Mouse (Mus musculus): Measurements from ENCODE around the gene Lmo2. TPM values are rescaled to one million over a fixed set of nuclear protein-coding genes. Genes with fewer than 3 reads are reported as not detected.

Gene Lmo2
- polyA plus RNA-seq, 1 experiment from 2014 or later, result 148 TPM

GRCm38 (mm10) chr2:103930306-103931019, 27.3 kb upstream of the Lmo2 start:
- Histone ChIP-seq H3K9ac (no peak overlapping the region), H3K4me2 (no peak overlapping the region), H3K4me1 (replicated peaks) (peaks cover 60% of the 10 kb centered on the region), H3K27me3 (no peaks in the 10 kb centered on the region), H3K36me3 (replicated peaks) (no peaks in the 10 kb centered on the region), H3K4me3 (replicated peaks) (no peak overlapping the region), H3K27ac (replicated peaks) (no peak overlapping the region), H3K9me3 (replicated peaks) (no peaks in the 10 kb centered on the region)
- ATAC-seq (ENCODE audit: insufficient read depth), result no peak
- WGBS (ENCODE audit: insufficient replicate concordance), result 40% methylated on average over 13 of the region's 13 CpGs

GRCm38 (mm10) chr2:103931511-103931911, 26.3 kb upstream of the Lmo2 start:
- Histone ChIP-seq H3K9me3 (replicated peaks) (no peaks in the 10 kb centered on the region), H3K9ac (peak overlapping the region; percentile 30), H3K4me2 (peak overlapping the region; percentile 59), H3K27me3 (no peaks in the 10 kb centered on the region), H3K36me3 (replicated peaks) (no peaks in the 10 kb centered on the region), H3K4me1 (replicated peaks) (peaks cover 66% of the 10 kb centered on the region), H3K27ac (replicated peaks) (peak overlapping the region; percentile 73), H3K4me3 (replicated peaks) (peak overlapping the region; percentile 18; the same call in 1 of the 2 replicates)
- 36% methylated on average over 7 of the region's 7 CpGs for WGBS (ENCODE audit: insufficient replicate concordance)
- peak; percentile 57 for ATAC-seq (ENCODE audit: insufficient read depth)

- Histone ChIP-seq H3K4me2 (peak overlapping the region; percentile 59), H3K27ac (replicated peaks) (peak overlapping the region; percentile 73), H3K36me3 (replicated peaks) (no peaks in the 10 kb centered on the region), H3K9ac (peak overlapping the region; percentile 30), H3K27me3 (no peaks in the 10 kb centered on the region), H3K4me1 (replicated peaks) (peaks cover 64% of the 10 kb centered on the region), H3K9me3 (replicated peaks) (no peaks in the 10 kb centered on the region), H3K4me3 (replicated peaks) (no peak overlapping the region)
- ATAC-seq (ENCODE audit: insufficient read depth), result peak; percentile 80
- 19% methylated on average over 2 of the region's 2 CpGs for WGBS (ENCODE audit: insufficient replicate concordance)
Observed at GRCm38 (mm10) chr2:103932025-103932424, 25.8 kb upstream of the Lmo2 start.

- peaks cover 59% of the 10 kb centered on the region for H3K4me1 ChIP-seq (replicated peaks)
Observed at GRCm38 (mm10) chr2:103932480-103932879, 25.3 kb upstream of the Lmo2 start.

GRCm38 (mm10) chr2:103934270-103934669, 23.5 kb upstream of the Lmo2 start:
- H3K27ac ChIP-seq (replicated peaks), result peak overlapping the region; percentile 4; the same call in 1 of the 2 replicates
- no peak overlapping the region for H3K9ac ChIP-seq
- peaks cover 54% of the 10 kb centered on the region for H3K4me1 ChIP-seq (replicated peaks)
- no peak overlapping the region for H3K4me2 ChIP-seq
- no peak for ATAC-seq (ENCODE audit: insufficient read depth)
- H3K4me3 ChIP-seq (replicated peaks), result no peak overlapping the region
- H3K27me3 ChIP-seq, result no peaks in the 10 kb centered on the region
- H3K36me3 ChIP-seq (replicated peaks), result no peaks in the 10 kb centered on the region
- WGBS (ENCODE audit: insufficient replicate concordance), result 53% methylated on average over 7 of the region's 7 CpGs
- no peaks in the 10 kb centered on the region for H3K9me3 ChIP-seq (replicated peaks)

More at GRCm38 (mm10) chr2:103932480-103932879, 25.3 kb upstream of the Lmo2 start:
- Histone ChIP-seq H3K27me3 (no peaks in the 10 kb centered on the region), H3K4me2 (peak overlapping the region; percentile 36), H3K9me3 (replicated peaks) (no peaks in the 10 kb centered on the region), H3K4me3 (replicated peaks) (no peak overlapping the region), H3K27ac (replicated peaks) (peak overlapping the region; percentile 46; the same call in 1 of the 2 replicates), H3K9ac (no peak overlapping the region), H3K36me3 (replicated peaks) (no peaks in the 10 kb centered on the region)
- peak; percentile 61 for ATAC-seq (ENCODE audit: insufficient read depth)
- 39% methylated on average over 9 of the region's 9 CpGs for WGBS (ENCODE audit: insufficient replicate concordance)

GRCm38 (mm10) chr2:103934670-103935069, 23.1 kb upstream of the Lmo2 start:
- H3K9ac ChIP-seq, result no peak overlapping the region
- no peaks in the 10 kb centered on the region for H3K9me3 ChIP-seq (replicated peaks)
- H3K4me2 ChIP-seq, result no peak overlapping the region
- no peaks in the 10 kb centered on the region for H3K36me3 ChIP-seq (replicated peaks)
- H3K27me3 ChIP-seq, result no peaks in the 10 kb centered on the region
- peaks cover 54% of the 10 kb centered on the region for H3K4me1 ChIP-seq (replicated peaks)
- no peak overlapping the region for H3K4me3 ChIP-seq (replicated peaks)
- 0 out of 2 replicates have a peak overlapping the region, but pooled peaks have one; percentile 16 for H3K27ac ChIP-seq (replicated peaks)
- WGBS (ENCODE audit: insufficient replicate concordance), result 42% methylated on average over 3 of the region's 3 CpGs
- ATAC-seq (ENCODE audit: insufficient read depth), result no peak

- ATAC-seq (ENCODE audit: insufficient read depth), result no peak
- Histone ChIP-seq H3K9ac (no peak overlapping the region), H3K9me3 (replicated peaks) (no peaks in the 10 kb centered on the region), H3K36me3 (replicated peaks) (no peaks in the 10 kb centered on the region), H3K4me2 (no peak overlapping the region), H3K27ac (replicated peaks) (peak overlapping the region; percentile 33), H3K4me1 (replicated peaks) (peaks cover 44% of the 10 kb centered on the region), H3K4me3 (replicated peaks) (no peak overlapping the region), H3K27me3 (no peaks in the 10 kb centered on the region)
- 70% methylated on average over 10 of the region's 10 CpGs for WGBS (ENCODE audit: insufficient replicate concordance)
Observed at GRCm38 (mm10) chr2:103935691-103936435, 21.9 kb upstream of the Lmo2 start.

GRCm38 (mm10) chr2:103936666-103937065, 21.1 kb upstream of the Lmo2 start:
- H3K27me3 ChIP-seq, result no peaks in the 10 kb centered on the region
- no peak overlapping the region for H3K4me3 ChIP-seq (replicated peaks)
- H3K36me3 ChIP-seq (replicated peaks), result no peaks in the 10 kb centered on the region
- 81% methylated on average over 2 of the region's 2 CpGs for whole genome bisulfite sequencing (ENCODE audit: insufficient replicate concordance)
- peaks cover 36% of the 10 kb centered on the region for H3K4me1 ChIP-seq (replicated peaks)
- H3K4me2 ChIP-seq, result no peak overlapping the region
- no peaks in the 10 kb centered on the region for H3K9me3 ChIP-seq (replicated peaks)
- ATAC-seq (ENCODE audit: insufficient read depth), result no peak
- no peak overlapping the region for H3K27ac ChIP-seq (replicated peaks)
- H3K9ac ChIP-seq, result no peak overlapping the region

GRCm38 (mm10) chr2:103937670-103938069, 20.1 kb upstream of the Lmo2 start:
- H3K27ac ChIP-seq (replicated peaks), result no peak overlapping the region
- no peak for ATAC-seq (ENCODE audit: insufficient read depth)
- H3K9me3 ChIP-seq (replicated peaks), result no peaks in the 10 kb centered on the region
- no peak overlapping the region for H3K4me3 ChIP-seq (replicated peaks)
- H3K36me3 ChIP-seq (replicated peaks), result no peaks in the 10 kb centered on the region
- H3K4me2 ChIP-seq, result no peak overlapping the region
- H3K27me3 ChIP-seq, result no peaks in the 10 kb centered on the region
- peaks cover 26% of the 10 kb centered on the region for H3K4me1 ChIP-seq (replicated peaks)
- no peak overlapping the region for H3K9ac ChIP-seq
- 80% methylated on average over 2 of the region's 2 CpGs for WGBS (ENCODE audit: insufficient replicate concordance)

- 62% methylated on average over 1 of the region's 1 CpGs for WGBS (ENCODE audit: insufficient replicate concordance)
- no peak overlapping the region for H3K9ac ChIP-seq
- no peak for ATAC-seq (ENCODE audit: insufficient read depth)
- no peaks in the 10 kb centered on the region for H3K9me3 ChIP-seq (replicated peaks)
- peaks cover 21% of the 10 kb centered on the region for H3K4me1 ChIP-seq (replicated peaks)
- no peaks in the 10 kb centered on the region for H3K36me3 ChIP-seq (replicated peaks)
- 0 out of 2 replicates have a peak overlapping the region, but pooled peaks have one; percentile 19 for H3K27ac ChIP-seq (replicated peaks)
- H3K4me2 ChIP-seq, result no peak overlapping the region
- no peak overlapping the region for H3K4me3 ChIP-seq (replicated peaks)
- no peaks in the 10 kb centered on the region for H3K27me3 ChIP-seq
Observed at GRCm38 (mm10) chr2:103938573-103938972, 19.2 kb upstream of the Lmo2 start.

- Histone ChIP-seq H3K27ac (replicated peaks) (0 out of 2 replicates have a peak overlapping the region, but pooled peaks have one; percentile 19), H3K27me3 (no peaks in the 10 kb centered on the region), H3K4me3 (replicated peaks) (no peak overlapping the region), H3K4me2 (no peak overlapping the region), H3K36me3 (replicated peaks) (no peaks in the 10 kb centered on the region), H3K4me1 (replicated peaks) (peaks cover 19% of the 10 kb centered on the region), H3K9me3 (replicated peaks) (no peaks in the 10 kb centered on the region), H3K9ac (no peak overlapping the region)
- ATAC-seq (ENCODE audit: insufficient read depth), result no peak
Observed at GRCm38 (mm10) chr2:103939003-103939402, 18.8 kb upstream of the Lmo2 start.

Data from liver, embryonic 15.5 days (tissue).